Mouse (Mus musculus): ENCODE measurements around the gene Tmem97. TPM values are rescaled to one million over a fixed set of nuclear protein-coding genes. Genes with fewer than 3 reads are reported as not detected.

The Tmem97 gene
- total RNA-seq (2012; rRNA removed): 204 and 207 TPM in 2 replicates
- 100 to 1,000 TPM; 166 to 215 TPM for polyA plus RNA-seq (2012; ENCODE audit: insufficient read depth in 1 of 2, insufficient read length in 2 of 2, low read depth in 1 of 2, low replicate concordance in 2 of 2, missing spikeins in 1 of 2)

- H3K4me1 ChIP-seq (ENCODE audit: control insufficient read depth in 1 of 2, insufficient read depth in 2 of 2, low read length in 2 of 2): peaks cover 29 to 34% of the 10 kb centered on the region in 2 experiments
- peak within 1 kb of the TSS; percentile 66 for H3K9ac ChIP-seq (ENCODE audit: control insufficient read depth, low read depth, low read length, poor library complexity, severe bottlenecking)
- H3K79me2 ChIP-seq (ENCODE audit: control insufficient read depth, insufficient read depth, low read length, poor library complexity): peaks cover 37% of the 10 kb centered on the region
- H3K27me3 ChIP-seq (ENCODE audit: control insufficient read depth in 1 of 2, insufficient read depth in 2 of 2, low read length in 2 of 2): no peaks in the 10 kb centered on the region
- H3K4me3 ChIP-seq (ENCODE audit: control insufficient read depth in 1 of 2, insufficient read depth in 1 of 2, low read depth in 2 of 2, low read length in 2 of 2): peak within 1 kb of the TSS; percentile 66 to 99
- H3K9me3 ChIP-seq (replicated peaks; ENCODE audit: insufficient read depth, low read length): no peaks in the 10 kb centered on the region
- DNase-seq (ENCODE audit: low read depth, low spot score): peak; percentile 100
- H3K36me3 ChIP-seq (ENCODE audit: control insufficient read depth in 1 of 2, insufficient read depth in 2 of 2, low read length in 2 of 2): peaks cover 0 to 35% of the 10 kb centered on the region in 2 experiments; a peak in 3 of 4 replicates
- H3K27ac ChIP-seq (ENCODE audit: control insufficient read depth, low read depth, low read length): peak within 1 kb of the TSS; percentile 45
- TF ChIP-seq RCOR1 (IDR thresholded peaks at IDR 0.05; ENCODE audit: low read depth, low read length) (no peak), USF2 (IDR thresholded peaks at IDR 0.05; ENCODE audit: borderline replicate concordance in 1 of 2, insufficient read depth in 1 of 2, low read depth in 1 of 2, low read length in 2 of 2) (peak in 1 of 2 experiments; percentile 61; a peak in 1 of 4 replicates), ZNF384 (IDR thresholded peaks at IDR 0.05; ENCODE audit: low read depth, low read length) (peak; percentile 46), POLR2AphosphoS5 (IDR thresholded peaks at IDR 0.05; ENCODE audit: borderline replicate concordance, low read depth, low read length) (0 out of 2 replicates have a peak, but pooled peaks have one; percentile 48), TBP (IDR thresholded peaks at IDR 0.05; ENCODE audit: low read depth, low read length) (peak; percentile 89), CTCF (IDR thresholded peaks at IDR 0.05 in 2 of 3, conservative IDR thresholded peaks at IDR 0.05 in 1 of 3; ENCODE audit: control insufficient read depth in 1 of 3, insufficient read depth in 1 of 3, low read depth in 2 of 3, low read length in 3 of 3, poor library complexity in 1 of 3, severe bottlenecking in 1 of 3) (no peak), USF1 (IDR thresholded peaks at IDR 0.05; ENCODE audit: low read depth, low read length) (peak; percentile 91), ZMIZ1 (IDR thresholded peaks at IDR 0.05; ENCODE audit: low read depth, low read length) (peak; percentile 94), ZC3H11A (IDR thresholded peaks at IDR 0.05; ENCODE audit: low read depth, low read length) (no peak), UBTF (IDR thresholded peaks at IDR 0.05; ENCODE audit: borderline replicate concordance, insufficient read depth, low read depth, low read length) (no peak), MAX (IDR thresholded peaks at IDR 0.05; ENCODE audit: low read length) (peak; percentile 94), ELF1 (IDR thresholded peaks at IDR 0.05; ENCODE audit: low read depth, low read length) (0 out of 2 replicates have a peak, but pooled peaks have one; percentile 19), TAL1 (IDR thresholded peaks at IDR 0.05; ENCODE audit: low read length) (no peak), MAZ (IDR thresholded peaks at IDR 0.05; ENCODE audit: low read depth, low read length) (peak; percentile 18; the same call in 1 of the 2 replicates), MYB (IDR thresholded peaks at IDR 0.05; ENCODE audit: low read depth, low read length) (peak; percentile 55), MEF2A (IDR thresholded peaks at IDR 0.05; ENCODE audit: extremely low read depth, insufficient replicate concordance, low read depth, low read length, poor library complexity, severe bottlenecking) (no peak), SMC3 (IDR thresholded peaks at IDR 0.05; ENCODE audit: low read depth, low read length) (no peak), NRF1 (IDR thresholded peaks at IDR 0.05; ENCODE audit: insufficient read depth, low read depth, low read length, poor library complexity, severe bottlenecking) (peak; percentile 77), JUND (IDR thresholded peaks at IDR 0.05; ENCODE audit: low read depth, low read length) (no peak), BHLHE40 (IDR thresholded peaks at IDR 0.05; ENCODE audit: borderline replicate concordance, low read depth, low read length) (peak; percentile 80), NELFE (IDR thresholded peaks at IDR 0.05; ENCODE audit: low read depth, low read length) (peak; percentile 95), MYC (IDR thresholded peaks at IDR 0.05; ENCODE audit: low read depth, low read length) (peak; percentile 94), MAFK (IDR thresholded peaks at IDR 0.05; ENCODE audit: borderline replicate concordance, low read depth, low read length) (no peak), ZKSCAN1 (IDR thresholded peaks at IDR 0.05; ENCODE audit: low read depth, low read length) (no peak), GABPA (IDR thresholded peaks at IDR 0.05; ENCODE audit: low read depth, low read length) (no peak), POLR2A (IDR thresholded peaks at IDR 0.05; ENCODE audit: control insufficient read depth in 1 of 2, insufficient read depth in 1 of 2, low read depth in 1 of 2, low read length in 2 of 2, poor library complexity in 1 of 2) (peak; percentile 74 to 98), MXI1 (IDR thresholded peaks at IDR 0.05; ENCODE audit: low read depth, low read length) (peak; percentile 95), E2F4 (IDR thresholded peaks at IDR 0.05; ENCODE audit: borderline replicate concordance, low read depth, low read length) (0 out of 2 replicates have a peak, but pooled peaks have one; percentile 72), HCFC1 (IDR thresholded peaks at IDR 0.05; ENCODE audit: low read depth, low read length) (peak; percentile 79), POLR2AphosphoS2 (IDR thresholded peaks at IDR 0.05; ENCODE audit: low read length) (peak; percentile 90), RAD21 (IDR thresholded peaks at IDR 0.05; ENCODE audit: low read depth, low read length) (no peak; the same call in 1 of the 2 replicates), SIN3A (IDR thresholded peaks at IDR 0.05; ENCODE audit: low read length) (peak; percentile 91), CHD1 (IDR thresholded peaks at IDR 0.05; ENCODE audit: low read depth, low read length) (peak; percentile 1), ETS1 (IDR thresholded peaks at IDR 0.05; ENCODE audit: low read depth, low read length) (no peak)
Observed at GRCm38 (mm10) chr11:78550168-78551058, at the start of gene Tmem97. Gene Tmem97, minus strand, starts transcription at chr11:78550777.

Data from MEL (cell line).